Mouse (Mus musculus) heart, embryonic 12.5 days (tissue): ENCODE measurements around the gene Dffa. TPM values are rescaled to one million over a fixed set of nuclear protein-coding genes. Genes with fewer than 3 reads are reported as not detected.
A peak's percentile ranks its signal among the peaks of the same experiment; 100 is the strongest.

Source experiments
- ATAC-seq: fragments of 200-750 bp; cut with Nextera tagmentation; 2 replicates; pipeline ENCODE4 v1.8.0; 2017; ENCODE audit warnings: moderate TSS enrichment, moderate library complexity; ENCODE audit not compliant: insufficient number of reproducible peaks, low FRiP score
- H3K27ac ChIP-seq: fragments of 300-500 bp; sonication (generic); 2 replicates; pipeline ENCODE4 v1.5.1; 2016; ENCODE audit warnings: mild to moderate bottlenecking, moderate library complexity; ENCODE audit not compliant: poor library complexity, severe bottlenecking
- H3K27me3 ChIP-seq: fragments of 300-500 bp; sonication (generic); replicated peaks from 2 replicates; pipeline ENCODE4 v1.6.1; 2016; ENCODE audit warnings: mild to moderate bottlenecking, moderate library complexity
- H3K36me3 ChIP-seq: fragments of 300-500 bp; sonication (generic); 2 replicates; pipeline ENCODE4 v1.6.1; 2016; ENCODE audit warnings: mild to moderate bottlenecking, moderate library complexity
- H3K4me1 ChIP-seq: fragments of 300-500 bp; sonication (generic); replicated peaks from 2 replicates; pipeline ENCODE4 v1.6.1; 2016; ENCODE audit warnings: mild to moderate bottlenecking
- H3K4me2 ChIP-seq: fragments of 300-500 bp; sonication (generic); 2 replicates; pipeline ENCODE4 v1.6.1; 2016; ENCODE audit warnings: mild to moderate bottlenecking, moderate library complexity
- H3K4me3 ChIP-seq: fragments of 300-500 bp; sonication (generic); 2 replicates; pipeline ENCODE4 v1.5.1; 2016; ENCODE audit warnings: mild to moderate bottlenecking
- H3K9ac ChIP-seq: fragments of 300-500 bp; sonication (generic); 2 replicates; pipeline ENCODE4 v1.6.1; 2016; ENCODE audit warnings: mild to moderate bottlenecking, moderate library complexity
- H3K9me3 ChIP-seq: fragments of 300-500 bp; sonication (generic); replicated peaks from 2 replicates; pipeline ENCODE4 v1.6.1; 2016; ENCODE audit warnings: mild to moderate bottlenecking, moderate library complexity
- WGBS: fragments of 180-500 bp; shearing (Covaris S2); methylation state at CpG from one replicate; pipeline ENCODE4 v1.1.7; 2016; 5-methylcytosine and 5-hydroxymethylcytosine counted together
- polyA plus RNA-seq: library from polyadenylated mRNA; unstranded; fragments of >200 nt; fragmentation: Nextera tagmentation; extraction: Ambion mirVana; gene quantifications from 2 replicates; pipeline ENCODE4 v1.2.1, GENCODE M21; 2016

Dffa gene
- polyA plus RNA-seq, 1 experiment from 2014 or later = 37.8 TPM

DNA sequence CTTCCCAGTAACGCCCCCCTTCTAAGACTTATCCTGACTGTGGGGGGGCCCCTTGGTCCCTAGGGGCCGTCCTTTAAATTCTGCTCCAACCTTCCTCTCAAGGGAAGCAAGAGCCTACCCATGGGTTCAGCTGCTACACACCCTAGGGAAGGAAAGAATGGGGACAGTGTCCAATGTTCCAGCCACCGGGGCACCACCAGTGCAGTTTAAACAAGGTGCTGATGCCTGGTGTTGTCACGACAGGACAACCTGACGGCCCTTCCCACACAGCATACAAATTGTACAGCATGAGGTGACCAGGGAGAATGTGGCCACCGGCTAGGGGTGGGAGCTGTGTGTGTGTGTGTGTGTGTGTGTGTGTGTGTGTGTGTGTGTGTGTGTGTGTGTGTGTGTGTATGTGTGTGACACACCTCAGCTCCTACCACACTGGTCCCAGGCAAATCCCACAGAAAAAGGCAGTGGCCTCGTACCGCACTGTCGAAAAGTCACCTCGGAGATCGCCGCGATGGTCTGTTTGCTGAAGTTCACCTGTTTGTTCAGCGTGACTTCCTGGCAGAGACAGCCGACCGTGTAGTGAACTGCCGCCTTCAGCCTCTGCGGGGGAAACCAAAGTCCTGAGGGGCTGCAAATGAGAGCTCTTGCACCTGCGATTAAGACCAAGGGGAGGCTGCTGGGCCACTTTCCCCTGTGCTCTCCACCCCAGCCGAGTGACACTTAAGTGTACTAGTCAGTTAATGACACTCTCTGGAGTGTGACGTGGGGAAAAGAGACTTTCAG lies 28.0 kb downstream of the Dffa start:
- Histone ChIP-seq H3K27me3 (no peaks in the 10 kb centered on the region), H3K9ac (no peak overlapping the region), H3K9me3 (no peaks in the 10 kb centered on the region), H3K36me3 (peaks cover 44% of the 10 kb centered on the region), H3K27ac (no peak overlapping the region), H3K4me3 (no peak overlapping the region), H3K4me2 (no peak overlapping the region), H3K4me1 (peaks cover 8% of the 10 kb centered on the region; the same call in 1 of the 2 replicates)
- 87% methylated on average over 21 of the region's 21 CpGs for WGBS
- ATAC-seq = no peak

DNA sequence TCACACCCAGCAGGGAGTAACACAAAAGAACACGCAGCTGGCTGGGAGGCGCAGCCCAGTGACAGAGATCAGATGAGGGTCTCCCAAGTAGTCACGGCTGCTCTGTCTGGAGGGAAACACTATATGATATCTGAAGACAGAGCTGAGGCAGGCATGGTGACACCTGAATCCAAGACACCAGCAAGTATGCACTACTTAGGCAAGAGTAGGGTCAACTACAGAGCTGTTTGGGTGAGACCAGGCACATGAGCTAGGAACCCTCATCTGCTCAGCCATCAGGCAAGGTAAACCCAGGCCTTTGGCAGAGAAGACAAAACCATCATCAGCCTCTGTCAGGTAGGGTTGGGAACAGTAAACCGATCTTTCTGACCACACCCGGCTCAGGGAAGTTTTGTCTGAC lies 29.4 kb downstream of the Dffa start:
- 78% methylated on average over 5 of the region's 5 CpGs for WGBS
- H3K4me2 ChIP-seq = no peak overlapping the region
- no peak overlapping the region for H3K27ac ChIP-seq
- H3K9me3 ChIP-seq = no peaks in the 10 kb centered on the region
- H3K4me3 ChIP-seq = no peak overlapping the region
- no peak for ATAC-seq
- H3K27me3 ChIP-seq = no peaks in the 10 kb centered on the region
- no peak overlapping the region for H3K9ac ChIP-seq
- peaks cover 9% of the 10 kb centered on the region; the same call in 1 of the 2 replicates for H3K4me1 ChIP-seq
- peaks cover 33% of the 10 kb centered on the region for H3K36me3 ChIP-seq

GRCm38 (mm10) chr4:149136116-149136850 lies 32.3 kb downstream of the Dffa start:
- Histone ChIP-seq H3K4me2 (peak overlapping the region; percentile 89), H3K4me3 (peak overlapping the region; percentile 76), H3K9ac (peak overlapping the region; percentile 83), H3K27ac (no peak overlapping the region), H3K9me3 (no peaks in the 10 kb centered on the region), H3K4me1 (peaks cover 9% of the 10 kb centered on the region; the same call in 1 of the 2 replicates), H3K27me3 (no peaks in the 10 kb centered on the region), H3K36me3 (peaks cover 12% of the 10 kb centered on the region)
- no peak for ATAC-seq
- 70% methylated on average over 18 of the region's 18 CpGs for WGBS

- H3K36me3 ChIP-seq = peaks cover 3% of the 10 kb centered on the region
- H3K9me3 ChIP-seq = no peaks in the 10 kb centered on the region
- H3K4me1 ChIP-seq = peaks cover 9% of the 10 kb centered on the region; the same call in 1 of the 2 replicates
- H3K9ac ChIP-seq = peak within 1 kb of the TSS; percentile 83
- peak within 1 kb of the TSS; percentile 76 for H3K4me3 ChIP-seq
- WGBS = 1% methylated on average over 68 of the region's 68 CpGs
- H3K27me3 ChIP-seq = no peaks in the 10 kb centered on the region
- H3K4me2 ChIP-seq = peak within 1 kb of the TSS; percentile 89
- ATAC-seq = peak; percentile 92
- H3K27ac ChIP-seq = peak within 1 kb of the TSS; percentile 91
Measured at GRCm38 (mm10) chr4:149136982-149137770, 33.2 kb downstream of the Dffa start, which contains the start of gene Cenps. TSS of gene Cenps (minus strand) at chr4:149137629.

GRCm38 (mm10) chr4:149138515-149138914 lies 34.6 kb downstream of the Dffa start:
- Histone ChIP-seq H3K4me1 (peaks cover 9% of the 10 kb centered on the region; the same call in 1 of the 2 replicates), H3K27me3 (no peaks in the 10 kb centered on the region), H3K9ac (no peak overlapping the region), H3K4me3 (no peak overlapping the region), H3K27ac (no peak overlapping the region), H3K4me2 (no peak overlapping the region), H3K9me3 (no peaks in the 10 kb centered on the region), H3K36me3 (peaks cover 2% of the 10 kb centered on the region; the same call in 1 of the 2 replicates)
- 83% methylated on average over 8 of the region's 8 CpGs for WGBS
- ATAC-seq = no peak

DNA sequence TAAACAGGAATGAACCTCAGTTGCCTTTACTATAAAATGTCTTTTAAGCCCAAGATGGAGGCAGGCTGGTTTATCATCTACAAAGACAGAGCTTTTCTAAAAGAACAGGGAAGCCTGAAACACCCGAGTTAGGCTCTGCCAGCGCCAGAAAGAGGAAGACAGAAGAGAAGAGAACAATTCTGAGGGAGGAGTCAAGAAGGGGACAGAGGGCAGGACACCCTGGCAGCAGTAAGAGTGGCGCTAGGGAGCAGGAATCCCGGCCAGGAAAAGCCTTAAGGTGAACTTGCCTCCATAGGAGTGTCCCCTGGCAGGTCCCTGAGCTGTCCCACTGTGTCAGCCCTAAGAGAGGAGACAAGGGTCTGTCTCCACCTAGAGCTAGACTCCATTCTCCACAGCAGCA lies 39.6 kb downstream of the Dffa start:
- 24% methylated on average over 4 of the region's 4 CpGs for WGBS
- no peak overlapping the region for H3K27ac ChIP-seq
- no peak overlapping the region for H3K9ac ChIP-seq
- ATAC-seq = no peak
- H3K4me3 ChIP-seq = no peak overlapping the region
- H3K9me3 ChIP-seq = no peaks in the 10 kb centered on the region
- H3K27me3 ChIP-seq = no peaks in the 10 kb centered on the region
- H3K36me3 ChIP-seq = no peaks in the 10 kb centered on the region
- H3K4me1 ChIP-seq = peaks cover 11% of the 10 kb centered on the region; the same call in 1 of the 2 replicates
- no peak overlapping the region for H3K4me2 ChIP-seq

- Histone ChIP-seq H3K4me3 (no peak overlapping the region), H3K4me1 (peaks cover 11% of the 10 kb centered on the region; the same call in 1 of the 2 replicates), H3K9ac (no peak overlapping the region), H3K36me3 (peaks cover 1% of the 10 kb centered on the region), H3K9me3 (no peaks in the 10 kb centered on the region), H3K27me3 (no peaks in the 10 kb centered on the region), H3K27ac (no peak overlapping the region), H3K4me2 (no peak overlapping the region)
- WGBS = 4% methylated on average over 3 of the region's 3 CpGs
- peak; percentile 68; the same call in 1 of the 2 replicates for ATAC-seq
Measured at GRCm38 (mm10) chr4:149144459-149144858, 40.5 kb downstream of the Dffa start.

DNA sequence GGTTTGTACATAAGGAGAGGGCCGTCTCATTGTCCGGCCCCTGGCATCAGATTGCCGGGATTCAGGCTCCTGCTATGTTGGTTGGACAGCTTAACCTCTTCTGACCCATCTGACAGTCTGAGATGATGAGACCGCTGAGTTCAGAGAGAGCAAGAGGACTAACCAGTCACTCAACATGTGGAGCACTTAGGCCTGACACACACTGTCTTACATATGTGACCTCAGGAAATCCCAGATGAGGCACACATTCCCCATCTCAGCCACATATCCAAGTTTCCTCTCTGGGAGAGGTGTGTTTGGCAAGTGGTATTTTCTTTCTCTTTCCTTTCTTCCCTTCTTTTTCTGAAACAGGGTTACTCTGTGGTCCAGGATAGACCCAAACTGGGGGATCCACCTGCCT lies 41.2 kb downstream of the Dffa start:
- 78% methylated on average over 4 of the region's 4 CpGs for WGBS
- Histone ChIP-seq H3K9ac (no peak overlapping the region), H3K4me3 (no peak overlapping the region), H3K27me3 (no peaks in the 10 kb centered on the region), H3K4me2 (no peak overlapping the region), H3K36me3 (peaks cover 8% of the 10 kb centered on the region), H3K4me1 (peaks cover 11% of the 10 kb centered on the region; the same call in 1 of the 2 replicates), H3K9me3 (no peaks in the 10 kb centered on the region), H3K27ac (no peak overlapping the region)
- no peak for ATAC-seq

DNA sequence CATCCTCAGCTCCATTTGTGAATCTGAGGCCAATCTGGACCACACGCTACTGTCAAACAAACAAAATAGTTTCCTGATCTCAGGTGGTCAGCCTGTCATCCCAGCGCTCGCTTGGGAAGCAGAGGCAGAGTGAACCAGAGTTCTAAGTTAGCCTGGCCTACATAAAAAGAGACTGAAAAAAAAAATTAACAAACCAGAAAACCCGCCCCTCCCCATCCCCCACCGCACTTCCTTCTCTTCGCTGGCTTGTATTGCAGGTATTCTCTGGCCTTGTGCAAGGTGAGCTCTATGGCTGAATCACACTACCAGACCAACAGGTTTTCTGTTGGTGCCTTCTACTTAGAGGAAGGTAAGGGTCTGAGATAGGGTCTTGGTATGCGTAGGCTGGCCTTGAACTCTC lies 43.6 kb downstream of the Dffa start:
- no peak overlapping the region for H3K9ac ChIP-seq
- no peaks in the 10 kb centered on the region for H3K9me3 ChIP-seq
- H3K27ac ChIP-seq = no peak overlapping the region
- H3K4me1 ChIP-seq = peaks cover 11% of the 10 kb centered on the region; the same call in 1 of the 2 replicates
- 81% methylated on average over 7 of the region's 7 CpGs for WGBS
- no peak overlapping the region for H3K4me3 ChIP-seq
- peaks cover 31% of the 10 kb centered on the region for H3K36me3 ChIP-seq
- H3K27me3 ChIP-seq = no peaks in the 10 kb centered on the region
- H3K4me2 ChIP-seq = no peak overlapping the region
- ATAC-seq = no peak

- WGBS = 66% methylated on average over 4 of the region's 4 CpGs
- H3K4me2 ChIP-seq = no peak overlapping the region
- ATAC-seq = no peak
- H3K9me3 ChIP-seq = no peaks in the 10 kb centered on the region
- H3K9ac ChIP-seq = no peak overlapping the region
- peaks cover 11% of the 10 kb centered on the region; the same call in 1 of the 2 replicates for H3K4me1 ChIP-seq
- H3K27me3 ChIP-seq = no peaks in the 10 kb centered on the region
- peaks cover 37% of the 10 kb centered on the region for H3K36me3 ChIP-seq
- H3K4me3 ChIP-seq = no peak overlapping the region
- no peak overlapping the region for H3K27ac ChIP-seq
Measured at GRCm38 (mm10) chr4:149148084-149148483, 44.1 kb downstream of the Dffa start.
